Mouse (Mus musculus) neural tube, embryonic 13.5 days (tissue): ENCODE measurements around the gene Synpo2. TPM values are rescaled to one million over a fixed set of nuclear protein-coding genes. Genes with fewer than 3 reads are reported as not detected.

Experiments
- ATAC-seq: fragments of 200-750 bp; cut with Nextera tagmentation; 2 replicates; pipeline ENCODE4 v1.8.0; 2017; ENCODE audit warnings: low read depth, mild to moderate bottlenecking, moderate TSS enrichment, moderate library complexity
- H3K27ac ChIP-seq: fragments of 300-500 bp; sonication (generic); replicated peaks from 2 replicates; pipeline ENCODE4 v1.5.1; 2015; ENCODE audit warnings: moderate library complexity, mild to moderate bottlenecking, inconsistent platforms
- H3K27me3 ChIP-seq: fragments of 300-500 bp; sonication (generic); 2 replicates; pipeline ENCODE4 v1.6.1; 2015; ENCODE audit warnings: mild to moderate bottlenecking, inconsistent platforms
- H3K36me3 ChIP-seq: fragments of 300-500 bp; sonication (generic); 2 replicates; pipeline ENCODE4 v1.6.1; 2015; ENCODE audit warnings: mild to moderate bottlenecking, inconsistent platforms
- H3K4me1 ChIP-seq: fragments of 300-500 bp; sonication (generic); replicated peaks from 2 replicates; pipeline ENCODE4 v1.6.1; 2015; ENCODE audit warnings: inconsistent platforms
- H3K4me2 ChIP-seq: fragments of 300-500 bp; sonication (generic); 2 replicates; pipeline ENCODE4 v1.6.1; 2015; ENCODE audit warnings: inconsistent platforms, mild to moderate bottlenecking, moderate library complexity
- H3K4me3 ChIP-seq: fragments of 300-500 bp; sonication (generic); 2 replicates; pipeline ENCODE4 v1.5.1; 2015; ENCODE audit warnings: mild to moderate bottlenecking, inconsistent platforms
- H3K9ac ChIP-seq: fragments of 300-500 bp; sonication (generic); 2 replicates; pipeline ENCODE4 v1.6.1; 2015; ENCODE audit warnings: moderate library complexity, mild to moderate bottlenecking, inconsistent platforms
- H3K9me3 ChIP-seq: fragments of 300-500 bp; sonication (generic); 2 replicates; pipeline ENCODE4 v1.6.1; 2016; ENCODE audit warnings: inconsistent platforms
- WGBS: fragments of 180-500 bp; shearing (Covaris S2); methylation state at CpG from one replicate; pipeline ENCODE4 v1.1.7; 2015; 5-methylcytosine and 5-hydroxymethylcytosine counted together
- polyA plus RNA-seq: library from polyadenylated mRNA; unstranded; fragments of >200 nt; fragmentation: Nextera tagmentation; extraction: Ambion mirVana; gene quantifications from 2 replicates; pipeline ENCODE4 v1.2.1, GENCODE M21; 2015

The Synpo2 gene
- polyA plus RNA-seq, 1 experiment from 2014 or later: 2.0 TPM

DNA sequence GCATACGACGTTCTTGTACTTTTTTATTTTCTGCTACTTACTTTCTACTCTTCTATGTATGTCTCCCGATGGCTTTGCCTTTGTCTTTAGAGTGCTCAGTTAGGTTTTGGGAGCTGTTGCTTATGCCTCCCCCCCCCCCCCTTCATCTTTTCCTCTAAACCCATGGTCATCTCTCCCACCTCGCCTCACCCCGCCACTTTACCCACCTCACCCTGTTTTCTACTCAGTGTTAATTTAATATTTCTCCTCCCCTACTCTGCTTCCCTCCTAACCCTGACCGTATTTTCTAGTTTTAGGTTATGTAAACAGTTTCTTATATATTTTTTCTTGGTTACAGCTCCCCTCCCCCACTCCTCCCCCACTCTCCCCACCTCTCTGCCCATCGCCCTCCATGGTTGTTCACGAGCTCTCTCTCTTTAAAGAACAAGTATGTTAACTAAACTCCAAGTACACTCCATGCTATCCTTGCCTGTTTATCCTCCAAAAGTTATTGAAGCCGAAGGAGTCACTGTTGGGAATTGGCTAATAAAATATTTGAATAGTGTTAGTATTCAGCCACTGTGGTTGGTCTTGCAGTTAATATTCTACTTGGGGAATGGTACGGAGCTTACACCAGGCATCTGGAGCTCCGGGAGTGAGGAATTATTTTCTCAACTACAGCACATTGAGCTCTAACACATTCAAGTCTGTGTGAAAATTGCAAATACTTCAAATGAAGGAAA, 142.1 kb downstream of the Synpo2 start:
- Histone ChIP-seq H3K4me3 (no peak overlapping the region), H3K36me3 (no peaks in the 10 kb centered on the region), H3K27ac (peak overlapping the region; percentile 52; the same call in 1 of the 2 replicates), H3K9me3 (0 out of 2 replicates have a peak, but pooled peaks cover 2% of the 10 kb centered on the region), H3K9ac (no peak overlapping the region), H3K4me2 (peak overlapping the region; percentile 39), H3K27me3 (no peaks in the 10 kb centered on the region), H3K4me1 (peaks cover 9% of the 10 kb centered on the region)
- 71% methylated on average over 10 of the region's 11 CpGs for WGBS
- ATAC-seq: no peak

DNA sequence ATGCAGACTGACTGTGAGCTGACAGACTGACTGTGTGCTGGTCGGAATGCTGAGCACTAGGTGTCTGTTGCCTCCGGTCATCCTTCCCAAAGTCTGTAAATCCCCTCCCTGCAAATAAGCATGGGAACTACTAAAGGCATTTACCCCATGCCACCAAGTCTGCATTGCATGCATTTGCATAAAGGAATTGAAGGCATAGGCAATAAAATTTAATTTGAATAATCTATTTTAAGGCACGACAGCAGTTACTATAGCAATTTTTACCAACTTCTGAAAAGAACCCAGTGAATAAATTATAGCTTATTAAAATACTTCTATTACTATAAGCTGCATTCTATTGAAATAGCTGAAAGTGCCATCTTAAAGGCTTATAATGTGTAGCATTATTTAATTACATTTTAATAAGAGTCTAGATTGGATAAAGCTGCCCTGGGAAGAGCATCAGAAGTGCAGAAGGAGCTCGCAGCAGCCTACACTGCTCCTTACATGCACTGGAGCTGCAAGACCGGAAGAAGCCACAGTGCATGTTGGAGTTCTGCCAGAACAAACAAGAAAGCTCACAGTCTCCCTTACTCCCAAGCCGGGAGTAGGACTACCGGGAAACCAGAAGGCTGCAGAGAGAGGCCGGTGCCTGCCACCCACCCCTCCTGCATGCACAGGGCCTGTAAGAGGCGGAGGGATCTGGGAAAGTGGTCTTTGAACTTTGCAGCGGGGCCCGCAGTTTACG, 142.9 kb downstream of the Synpo2 start:
- H3K27ac ChIP-seq: peak overlapping the region; percentile 52; the same call in 1 of the 2 replicates
- H3K36me3 ChIP-seq: no peaks in the 10 kb centered on the region
- ATAC-seq: peak; percentile 87
- no peak overlapping the region for H3K9ac ChIP-seq
- 46% methylated on average over 12 of the region's 12 CpGs for WGBS
- 0 out of 2 replicates have a peak, but pooled peaks cover 2% of the 10 kb centered on the region for H3K9me3 ChIP-seq
- H3K4me1 ChIP-seq: peaks cover 9% of the 10 kb centered on the region
- no peaks in the 10 kb centered on the region for H3K27me3 ChIP-seq
- peak overlapping the region; percentile 39 for H3K4me2 ChIP-seq
- H3K4me3 ChIP-seq: no peak overlapping the region

DNA sequence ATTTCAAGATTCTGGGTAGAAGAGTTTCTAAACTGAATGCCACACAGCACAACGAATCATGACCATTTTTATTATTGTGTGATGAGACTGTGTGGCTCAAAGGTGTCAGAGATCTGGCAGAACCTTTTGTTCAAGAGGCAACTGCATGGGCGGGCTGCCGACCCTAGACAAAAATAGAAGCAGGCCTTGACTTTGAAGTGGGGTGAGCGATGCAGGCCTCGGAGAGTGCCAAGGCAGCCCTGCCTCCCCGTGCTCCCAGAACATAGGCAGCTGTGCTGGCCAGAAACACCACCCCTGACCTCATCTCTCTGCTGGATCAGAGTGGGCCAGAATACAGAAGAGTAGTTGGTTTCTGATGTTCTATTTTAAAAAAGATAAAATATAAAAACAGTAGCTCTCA, 143.5 kb downstream of the Synpo2 start:
- H3K27ac ChIP-seq: no peak overlapping the region
- whole genome bisulfite sequencing: 43% methylated on average over 6 of the region's 6 CpGs
- peaks cover 9% of the 10 kb centered on the region for H3K4me1 ChIP-seq
- no peaks in the 10 kb centered on the region for H3K36me3 ChIP-seq
- H3K9ac ChIP-seq: no peak overlapping the region
- no peak overlapping the region for H3K4me3 ChIP-seq
- no peak overlapping the region for H3K4me2 ChIP-seq
- ATAC-seq: no peak
- 0 out of 2 replicates have a peak, but pooled peaks cover 2% of the 10 kb centered on the region for H3K9me3 ChIP-seq
- no peaks in the 10 kb centered on the region for H3K27me3 ChIP-seq

DNA sequence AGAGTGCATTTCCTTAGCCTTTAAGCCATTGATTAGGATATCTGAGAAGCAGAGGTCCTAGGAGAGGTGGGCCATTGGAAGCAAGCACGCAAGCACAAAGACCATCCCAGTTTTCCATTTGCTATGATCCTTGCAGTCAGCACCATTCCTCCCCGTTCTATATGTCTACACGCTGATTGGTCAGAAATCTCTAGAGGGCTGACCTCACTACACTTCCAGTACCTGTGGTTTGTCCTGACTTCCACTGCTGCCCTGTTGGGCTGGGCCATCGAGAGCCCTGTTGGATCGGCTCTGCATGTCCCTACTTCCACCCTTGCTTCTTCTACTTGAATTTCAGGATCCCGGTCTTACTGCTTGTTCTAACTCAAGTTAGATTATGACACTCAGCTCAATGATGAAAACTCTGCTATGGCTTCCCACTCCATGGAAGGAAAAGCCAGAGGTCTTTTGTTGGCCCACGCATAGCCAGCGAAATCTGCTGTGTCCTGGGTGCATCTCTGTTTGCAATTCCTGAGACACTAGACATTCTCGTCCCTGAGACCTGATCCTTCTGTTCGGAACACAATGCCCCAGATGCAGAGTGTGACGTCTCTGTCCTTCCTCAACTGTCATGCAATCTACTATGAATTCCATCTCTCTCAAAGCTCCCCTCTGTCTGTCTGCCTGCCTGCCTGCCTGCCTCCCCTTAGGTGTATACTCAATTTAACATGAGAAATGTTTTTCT, 146.5 kb downstream of the Synpo2 start:
- no peak for ATAC-seq
- Histone ChIP-seq H3K4me1 (peaks cover 9% of the 10 kb centered on the region), H3K36me3 (no peaks in the 10 kb centered on the region), H3K9ac (no peak overlapping the region), H3K27ac (no peak overlapping the region), H3K27me3 (no peaks in the 10 kb centered on the region), H3K9me3 (no peaks in the 10 kb centered on the region), H3K4me2 (no peak overlapping the region), H3K4me3 (no peak overlapping the region)
- WGBS: 92% methylated on average over 11 of the region's 11 CpGs

DNA sequence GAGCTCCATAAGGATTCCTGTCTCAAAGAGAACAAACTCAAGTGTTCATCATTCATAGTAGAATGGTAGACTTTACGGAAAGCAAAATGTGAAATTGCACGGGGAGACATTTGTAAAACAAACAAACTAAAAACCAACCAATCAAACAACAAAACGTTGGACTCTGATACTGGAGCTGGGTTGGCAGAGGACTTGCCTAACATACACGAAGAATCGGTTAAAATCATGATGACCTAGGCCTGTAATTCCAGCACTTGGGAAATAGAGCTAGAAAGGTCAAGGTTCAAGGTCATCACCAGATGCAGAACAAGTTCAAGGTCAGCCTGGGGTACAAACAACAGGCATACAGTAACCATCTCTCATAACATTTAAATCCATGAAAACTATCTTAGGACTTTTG, 147.7 kb downstream of the Synpo2 start:
- Histone ChIP-seq H3K9ac (no peak overlapping the region), H3K27ac (no peak overlapping the region), H3K9me3 (no peaks in the 10 kb centered on the region), H3K36me3 (no peaks in the 10 kb centered on the region), H3K27me3 (no peaks in the 10 kb centered on the region), H3K4me3 (no peak overlapping the region), H3K4me2 (no peak overlapping the region), H3K4me1 (peaks cover 5% of the 10 kb centered on the region)
- WGBS: 89% methylated on average over 5 of the region's 5 CpGs
- no peak for ATAC-seq

DNA sequence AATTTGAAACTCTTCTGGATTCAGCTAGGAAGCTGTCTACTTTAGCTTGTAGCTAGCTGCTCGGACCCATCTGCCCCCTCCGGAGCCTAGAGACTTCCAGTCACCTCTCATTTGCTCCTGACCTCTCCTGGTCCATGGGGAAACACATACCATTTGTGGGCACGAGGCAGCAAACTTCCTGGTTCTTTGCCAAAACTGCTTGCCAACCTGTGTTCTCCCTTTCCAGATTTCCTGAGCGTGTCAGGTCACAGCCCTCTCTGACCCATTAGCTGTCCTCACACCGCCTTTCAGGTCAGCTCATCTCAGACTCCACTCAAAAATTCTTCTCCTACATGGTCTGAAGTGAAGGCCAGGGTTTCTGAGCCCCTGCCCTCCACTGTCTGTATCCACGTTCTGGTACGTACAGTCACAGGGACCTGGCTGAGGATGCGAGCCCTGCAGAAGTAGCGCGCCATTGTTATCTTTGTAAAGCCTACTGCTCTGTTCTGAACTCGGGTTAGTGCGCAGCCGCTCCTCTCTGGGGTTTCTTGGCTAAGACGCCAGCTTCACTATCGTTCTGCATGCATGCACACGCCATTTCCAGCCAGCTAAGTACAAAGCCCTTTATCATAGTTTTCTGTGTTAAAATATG, 150.0 kb downstream of the Synpo2 start:
- Histone ChIP-seq H3K9me3 (no peaks in the 10 kb centered on the region), H3K4me2 (no peak overlapping the region), H3K9ac (no peak overlapping the region), H3K27ac (no peak overlapping the region), H3K4me3 (no peak overlapping the region), H3K36me3 (no peaks in the 10 kb centered on the region), H3K27me3 (no peaks in the 10 kb centered on the region), H3K4me1 (no peaks in the 10 kb centered on the region)
- 90% methylated on average over 16 of the region's 16 CpGs for WGBS
- ATAC-seq: no peak

DNA sequence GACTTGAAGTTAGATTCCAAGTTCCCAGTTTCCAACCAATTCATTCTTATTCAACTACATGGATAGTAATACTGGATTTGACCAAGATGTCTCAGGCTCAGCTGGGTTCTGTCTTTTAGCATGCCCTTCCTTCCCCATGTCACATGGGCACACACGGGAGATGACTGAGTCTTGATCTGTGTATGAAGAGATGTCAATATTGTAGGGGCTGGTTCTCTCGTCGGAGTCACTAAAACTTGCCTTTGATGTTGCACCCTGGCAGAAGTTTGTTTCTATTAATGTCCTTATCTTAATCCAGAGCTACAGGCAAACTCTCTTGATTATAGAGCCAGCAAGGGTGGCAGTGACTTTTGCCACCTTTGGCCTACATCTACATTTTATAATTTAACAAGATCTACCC, 154.3 kb downstream of the Synpo2 start:
- H3K4me1 ChIP-seq: no peaks in the 10 kb centered on the region
- no peak overlapping the region for H3K4me2 ChIP-seq
- no peak overlapping the region for H3K4me3 ChIP-seq
- no peaks in the 10 kb centered on the region for H3K27me3 ChIP-seq
- no peak overlapping the region for H3K27ac ChIP-seq
- ATAC-seq: no peak
- no peak overlapping the region for H3K9ac ChIP-seq
- 89% methylated on average over 3 of the region's 3 CpGs for WGBS
- H3K36me3 ChIP-seq: no peaks in the 10 kb centered on the region
- H3K9me3 ChIP-seq: no peaks in the 10 kb centered on the region; the same call in 1 of the 2 replicates

DNA sequence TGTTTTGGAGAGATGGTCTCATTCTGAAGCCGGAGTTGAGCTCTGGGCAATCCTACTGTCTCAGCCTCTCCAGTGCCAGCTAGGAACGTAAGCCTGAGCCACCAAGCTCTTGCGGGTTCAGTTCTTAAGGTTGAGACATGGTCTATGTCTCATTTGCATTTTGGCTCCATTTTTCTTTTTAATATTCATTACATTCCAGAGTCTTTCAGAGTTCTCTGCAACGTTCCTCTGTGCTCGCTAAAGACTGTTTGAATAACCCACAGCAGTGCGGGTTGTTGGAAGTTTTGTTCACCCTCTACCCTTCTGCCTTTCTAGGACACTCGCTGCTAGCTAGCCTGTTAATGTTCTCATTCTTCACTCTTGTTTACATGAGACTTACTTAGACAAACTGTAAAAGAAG, 155.0 kb downstream of the Synpo2 start:
- no peaks in the 10 kb centered on the region for H3K36me3 ChIP-seq
- WGBS: 61% methylated on average over 7 of the region's 7 CpGs
- ATAC-seq: no peak

DNA sequence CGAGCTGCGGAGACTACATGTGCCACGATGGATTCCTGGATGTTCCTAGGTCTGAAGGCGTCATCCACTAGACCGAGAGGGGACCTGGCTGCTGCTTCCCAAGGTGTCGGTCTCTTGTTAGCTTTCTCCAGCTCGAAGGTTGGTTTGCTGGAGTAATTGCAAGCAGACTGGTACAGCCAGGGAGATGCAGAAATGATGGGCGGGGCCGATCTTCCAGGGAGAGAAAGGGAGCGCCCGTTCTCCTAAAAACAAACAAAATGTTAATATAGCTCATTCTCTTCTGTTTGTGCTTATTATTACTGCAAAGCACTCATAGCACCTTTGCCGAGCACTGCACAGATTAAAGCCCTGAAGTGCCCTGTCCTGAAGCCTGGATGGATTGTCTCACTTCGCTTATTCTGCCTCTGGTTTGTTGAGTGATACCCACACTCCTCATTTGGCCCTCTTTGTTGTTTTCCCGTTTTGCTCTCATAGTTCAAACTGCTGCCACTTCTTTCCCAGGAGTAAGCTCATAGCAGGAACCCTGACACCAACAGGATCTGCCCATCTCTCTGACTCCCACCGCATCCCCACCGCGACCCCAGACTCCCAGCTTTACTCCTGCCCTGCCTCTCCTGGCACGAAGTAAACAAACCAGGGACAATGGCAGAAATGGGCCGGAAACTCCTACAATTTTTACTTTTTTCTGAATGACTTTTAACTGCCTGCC, 155.8 kb downstream of the Synpo2 start:
- no peak overlapping the region for H3K4me3 ChIP-seq
- no peak overlapping the region for H3K9ac ChIP-seq
- no peaks in the 10 kb centered on the region; the same call in 1 of the 2 replicates for H3K9me3 ChIP-seq
- H3K4me2 ChIP-seq: no peak overlapping the region
- H3K27ac ChIP-seq: no peak overlapping the region
- no peaks in the 10 kb centered on the region for H3K27me3 ChIP-seq
- no peaks in the 10 kb centered on the region for H3K4me1 ChIP-seq
- 73% methylated on average over 19 of the region's 19 CpGs for WGBS
- no peak for ATAC-seq
- no peaks in the 10 kb centered on the region for H3K36me3 ChIP-seq

More for the DNA sequence above, 155.0 kb downstream of the Synpo2 start:
- Histone ChIP-seq H3K4me3 (no peak overlapping the region), H3K4me2 (no peak overlapping the region), H3K9ac (no peak overlapping the region), H3K27me3 (no peaks in the 10 kb centered on the region), H3K27ac (no peak overlapping the region), H3K9me3 (no peaks in the 10 kb centered on the region; the same call in 1 of the 2 replicates), H3K4me1 (no peaks in the 10 kb centered on the region)

DNA sequence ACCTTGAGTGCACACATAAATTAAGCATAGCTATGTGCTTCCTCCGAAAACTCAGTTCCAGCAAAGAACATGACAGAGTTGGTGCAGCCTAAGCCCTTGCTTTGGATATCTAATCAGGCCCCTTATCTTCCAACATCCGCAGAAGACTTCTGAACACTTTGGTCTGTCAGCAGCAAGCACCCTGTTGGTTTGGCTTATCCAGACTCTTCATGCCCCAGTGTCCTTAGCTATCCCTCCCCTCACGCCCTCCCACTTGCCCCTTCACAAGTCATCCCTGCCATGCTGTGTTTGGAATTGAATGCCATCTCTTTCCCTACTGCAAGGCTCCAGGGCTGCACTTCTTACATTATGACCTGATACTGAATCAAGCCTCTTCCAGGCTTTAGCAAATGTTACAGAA, 160.2 kb downstream of the Synpo2 start:
- H3K27ac ChIP-seq: no peak overlapping the region
- H3K27me3 ChIP-seq: no peaks in the 10 kb centered on the region
- no peaks in the 10 kb centered on the region for H3K4me1 ChIP-seq
- no peaks in the 10 kb centered on the region; the same call in 1 of the 2 replicates for H3K9me3 ChIP-seq
- no peaks in the 10 kb centered on the region for H3K36me3 ChIP-seq
- no peak for ATAC-seq
- no peak overlapping the region for H3K4me2 ChIP-seq
- H3K9ac ChIP-seq: no peak overlapping the region
- no peak overlapping the region for H3K4me3 ChIP-seq
- WGBS: 87% methylated on average over 3 of the region's 3 CpGs

DNA sequence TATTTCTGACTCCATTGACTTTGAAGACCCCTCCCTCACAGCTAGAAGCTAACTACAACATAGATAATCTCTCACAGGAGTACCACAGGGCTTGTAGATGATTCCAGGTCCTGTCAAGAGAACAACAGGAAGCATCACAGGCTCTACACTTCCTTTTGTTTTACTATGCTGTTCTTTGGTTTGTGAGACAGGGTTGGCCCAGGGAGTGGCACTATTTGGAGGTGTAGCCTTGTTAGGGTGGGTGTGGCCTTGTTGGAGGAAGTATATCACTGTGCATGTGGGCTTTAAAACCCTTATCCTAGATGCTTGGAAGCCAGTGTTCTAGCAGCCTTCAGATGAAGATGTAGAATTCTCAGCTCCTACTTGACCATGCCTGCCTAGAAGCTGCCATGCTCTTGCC, 160.9 kb downstream of the Synpo2 start:
- Histone ChIP-seq H3K27ac (no peak overlapping the region), H3K9me3 (no peaks in the 10 kb centered on the region; the same call in 1 of the 2 replicates), H3K4me3 (no peak overlapping the region), H3K4me2 (no peak overlapping the region), H3K36me3 (no peaks in the 10 kb centered on the region), H3K4me1 (no peaks in the 10 kb centered on the region), H3K9ac (no peak overlapping the region), H3K27me3 (no peaks in the 10 kb centered on the region)
- no peak for ATAC-seq
